7 mouse cellular contexts compared by ENCODE assay signal in the genomic region with DNA sequence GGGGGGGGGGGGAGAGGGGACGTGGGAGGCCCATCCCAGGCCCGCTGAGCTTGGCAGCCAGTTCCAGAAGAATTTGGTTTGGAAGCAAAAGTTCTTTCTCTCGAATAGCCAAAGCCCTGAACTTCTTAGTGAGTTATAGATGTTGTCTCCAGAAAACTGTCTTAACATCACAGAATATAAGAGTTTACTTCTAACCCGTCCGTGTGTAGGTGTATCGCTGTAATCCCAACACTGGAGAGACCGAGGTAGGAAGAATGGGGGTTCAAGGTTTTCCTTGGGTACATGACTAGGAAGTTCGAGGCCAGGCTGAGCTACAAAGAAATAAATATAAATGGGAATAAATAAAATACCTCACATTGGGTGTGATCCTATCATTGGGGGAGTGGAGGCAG. TPM values are rescaled to one million over a fixed set of nuclear protein-coding genes. Genes with fewer than 3 reads are reported as not detected.
DNase-seq lines count a peak whose midpoint lies in the region; ATAC-seq and TF ChIP-seq lines count a peak whose summit lies in the region.

No protein-coding gene starts in this region.

- WGBS in heart, embryonic 15.5 days: 42% methylated on average over 7 of the region's 8 CpGs
- 35% methylated on average over 8 of the region's 8 CpGs for WGBS in liver, embryonic 14.5 days (ENCODE audit: insufficient replicate concordance)
- 19% methylated on average over 8 of the region's 8 CpGs for WGBS in kidney, adult 2 months

- no peaks in the 10 kb centered on the region for H3K27me3 ChIP-seq in megakaryocyte, embryonic 14.5 days (replicated peaks)
- no peaks in the 10 kb centered on the region for H3K27me3 ChIP-seq in heart, embryonic 15.5 days
- H3K27me3 ChIP-seq in liver, embryonic 14.5 days (ENCODE audit: control insufficient read depth, insufficient read depth, low read length): no peaks in the 10 kb centered on the region
- H3K27me3 ChIP-seq in kidney, adult 2 months (replicated peaks; ENCODE audit: control insufficient read depth, insufficient read depth, low read length): no peaks in the 10 kb centered on the region

- H3K4me3 ChIP-seq in megakaryocyte, embryonic 14.5 days (replicated peaks): peak overlapping the region; percentile 91
- peak overlapping the region; percentile 98 for H3K4me3 ChIP-seq in heart, embryonic 15.5 days
- peak overlapping the region in 1 of 2 experiments; percentile 89; a peak in 2 of 4 replicates for H3K4me3 ChIP-seq in liver, embryonic 14.5 days (ENCODE audit: insufficient read depth in 1 of 2, low read depth in 2 of 2, low read length in 2 of 2)
- no peak overlapping the region for H3K4me3 ChIP-seq in kidney, adult 2 months (ENCODE audit: insufficient read depth, low read depth, low read length)

- TF ChIP-seq CTCF in liver, embryonic 14.5 days (IDR thresholded peaks at IDR 0.05; ENCODE audit: low read depth): no peak
- no peak for TF ChIP-seq CTCF in kidney, adult 2 months (conservative IDR thresholded peaks at IDR 0.05; ENCODE audit: insufficient read depth, insufficient read length, low read depth, low read length)

- H3K9ac ChIP-seq in heart, embryonic 15.5 days: no peak overlapping the region
- peak overlapping the region; percentile 24 for H3K9ac ChIP-seq in liver, embryonic 14.5 days (replicated peaks)

- H3K27ac ChIP-seq in heart, embryonic 15.5 days: no peak overlapping the region
- no peak overlapping the region for H3K27ac ChIP-seq in liver, embryonic 14.5 days
- H3K27ac ChIP-seq in kidney, adult 2 months (ENCODE audit: insufficient read depth, low read depth, low read length): no peak overlapping the region

- TF ChIP-seq EP300 in liver, embryonic 14.5 days (IDR thresholded peaks at IDR 0.05; ENCODE audit: low read depth): no peak

- no peak for ATAC-seq in megakaryocyte, adult 5-6 weeks (ENCODE audit: poor library complexity, severe bottlenecking)
- ATAC-seq in heart, embryonic 15.5 days (replicated peaks; ENCODE audit: insufficient number of reproducible peaks, insufficient read depth, low FRiP score, low read depth): no peak
- ATAC-seq in liver, embryonic 14.5 days (ENCODE audit: insufficient read depth): 0 out of 2 replicates have a peak, but pooled peaks have one; percentile 0

- DNase-seq in liver, embryonic 14.5 days (ENCODE audit: low read depth in 3 of 3, low spot score in 3 of 3): no peak
- no peak for DNase-seq in cerebellum, postnatal 25 days
- no peak for DNase-seq in frontal cortex, postnatal 25 days (ENCODE audit: low spot score in 2 of 2)
- DNase-seq in kidney, adult 2 months: no peak

- H3K4me1 ChIP-seq in megakaryocyte, embryonic 14.5 days: peaks cover 29% of the 10 kb centered on the region
- H3K4me1 ChIP-seq in heart, embryonic 15.5 days (replicated peaks): peaks cover 17% of the 10 kb centered on the region
- H3K4me1 ChIP-seq in liver, embryonic 14.5 days (replicated peaks; ENCODE audit: control insufficient read depth in 2 of 2, insufficient read depth in 2 of 2, low read length in 1 of 2): peaks cover 4 to 13% of the 10 kb centered on the region in 2 experiments
- peaks cover 29% of the 10 kb centered on the region; the same call in 1 of the 2 replicates for H3K4me1 ChIP-seq in kidney, adult 2 months (ENCODE audit: control insufficient read depth, insufficient read depth, low read length)

- no peak for TF ChIP-seq POLR2A in kidney, adult 2 months (IDR thresholded peaks at IDR 0.05; ENCODE audit: low read depth, low read length)

- no peaks in the 10 kb centered on the region for H3K9me3 ChIP-seq in megakaryocyte, embryonic 14.5 days
- no peaks in the 10 kb centered on the region for H3K9me3 ChIP-seq in heart, embryonic 15.5 days (replicated peaks)
- H3K9me3 ChIP-seq in liver, embryonic 14.5 days (ENCODE audit: control insufficient read depth, low read length): no peaks in the 10 kb centered on the region

- peak overlapping the region; percentile 49 for H3K4me2 ChIP-seq in heart, embryonic 15.5 days
- peak overlapping the region; percentile 57 for H3K4me2 ChIP-seq in liver, embryonic 14.5 days (ENCODE audit: low read depth)

- H3K36me3 ChIP-seq in megakaryocyte, embryonic 14.5 days (replicated peaks; ENCODE audit: low read length): peaks cover 6% of the 10 kb centered on the region
- H3K36me3 ChIP-seq in heart, embryonic 15.5 days: peaks cover 4% of the 10 kb centered on the region; the same call in 1 of the 2 replicates
- H3K36me3 ChIP-seq in liver, embryonic 14.5 days (replicated peaks; ENCODE audit: control insufficient read depth, insufficient read depth, low read depth): no peaks in the 10 kb centered on the region
- H3K36me3 ChIP-seq in kidney, adult 2 months (ENCODE audit: control insufficient read depth, insufficient read depth, low read length): no peaks in the 10 kb centered on the region; the same call in 1 of the 2 replicates

RNA-seq across cellular contexts. Expression of a gene that starts 0.4 kb away (rescaled TPM):
- polyA plus RNA-seq in megakaryocyte, embryonic 14.5 days (2012; ENCODE audit: insufficient read depth, low replicate concordance): 15.7 TPM in 1 of 2 replicates, not detected in the other
- 23.9 and 24.9 TPM in 2 replicates for total RNA-seq in megakaryocyte, adult 5-6 weeks (2015)
- total RNA-seq in megakaryocyte, adult 5-6 weeks (2017): 44.7 and 57.8 TPM in 2 replicates
- 80.8 and 95.5 TPM in 2 replicates for polyA plus RNA-seq in heart, embryonic 15.5 days (2015; fragmentation: Nextera tagmentation; extraction: Ambion mirVana)
- polyA plus RNA-seq in liver, embryonic 14.5 days (2012; rRNA removed): 5.2 and 11.6 TPM in 2 replicates
- 30.7 TPM in 2 replicates for polyA plus RNA-seq in liver, embryonic 14.5 days (2014; fragmentation: Nextera tagmentation; extraction: Ambion mirVana)
- polyA plus RNA-seq in kidney, adult 2 months (2012; rRNA removed): 13.3 and 19.6 TPM in 2 replicates

RNA-seq across cellular contexts. Expression of a gene that starts 17.3 kb away (rescaled TPM):
- 14.7 and 29.5 TPM in 2 replicates for polyA plus RNA-seq in megakaryocyte, embryonic 14.5 days (2012; ENCODE audit: insufficient read depth, low replicate concordance)
- 3.6 and 6.0 TPM in 2 replicates for total RNA-seq in megakaryocyte, adult 5-6 weeks (2015)
- total RNA-seq in megakaryocyte, adult 5-6 weeks (2017): 1.7 and 2.1 TPM in 2 replicates
- polyA plus RNA-seq in heart, embryonic 15.5 days (2015; fragmentation: Nextera tagmentation; extraction: Ambion mirVana): 16.0 and 16.5 TPM in 2 replicates
- 12.3 and 14.7 TPM in 2 replicates for polyA plus RNA-seq in liver, embryonic 14.5 days (2012; rRNA removed)
- 8.5 and 10.0 TPM in 2 replicates for polyA plus RNA-seq in liver, embryonic 14.5 days (2014; fragmentation: Nextera tagmentation; extraction: Ambion mirVana)
- polyA plus RNA-seq in kidney, adult 2 months (2012; rRNA removed): 74.5 and 91.3 TPM in 2 replicates

RNA-seq across cellular contexts. Expression of a gene that starts 36.9 kb away (rescaled TPM):
- polyA plus RNA-seq in megakaryocyte, embryonic 14.5 days (2012; ENCODE audit: insufficient read depth, low replicate concordance): 0.94 and 1.1 TPM in 2 replicates
- 469 and 474 TPM in 2 replicates for total RNA-seq in megakaryocyte, adult 5-6 weeks (2015)
- 421 and 545 TPM in 2 replicates for total RNA-seq in megakaryocyte, adult 5-6 weeks (2017)
- polyA plus RNA-seq in heart, embryonic 15.5 days (2015; fragmentation: Nextera tagmentation; extraction: Ambion mirVana): 80.1 and 102 TPM in 2 replicates
- polyA plus RNA-seq in liver, embryonic 14.5 days (2012; rRNA removed): 977 and 1,014 TPM in 2 replicates
- polyA plus RNA-seq in liver, embryonic 14.5 days (2014; fragmentation: Nextera tagmentation; extraction: Ambion mirVana): 1,175 and 1,210 TPM in 2 replicates
- polyA plus RNA-seq in kidney, adult 2 months (2012; rRNA removed): 184 and 186 TPM in 2 replicates

Comparison
In these comparisons a context has a peak if more than half of its experiments do, and no peak if none do; other contexts are left out.
1. RNA of a gene that starts 36.9 kb away (polyA plus RNA-seq): 977 to 1,210 TPM in liver, embryonic 14.5 days, 184 to 186 TPM in kidney, adult 2 months and 80.1 to 102 TPM in heart, embryonic 15.5 days; 0.94 to 1.1 TPM in megakaryocyte, embryonic 14.5 days; every median in the first group is over 10 times any median in the second.